In the genomic region with DNA sequence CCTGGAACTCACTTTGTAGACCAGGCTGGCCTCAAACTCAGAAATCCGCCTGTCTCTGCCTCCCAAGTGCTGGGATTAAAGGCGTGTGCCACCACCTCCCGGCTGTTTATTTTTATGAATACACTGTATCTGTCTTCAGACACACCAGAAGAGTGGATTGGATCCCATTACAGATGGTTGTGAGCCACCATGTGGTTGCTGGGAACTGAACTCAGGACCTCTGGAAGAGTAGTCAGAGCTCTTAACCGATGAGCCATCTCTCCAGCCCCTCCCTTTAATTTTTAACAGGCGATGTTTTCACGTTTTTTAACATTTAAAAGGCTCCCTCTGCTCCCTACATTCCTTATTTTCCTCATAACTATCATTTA, we compare ENCODE assay signal across 10 mouse cellular contexts. TPM values are rescaled to one million over a fixed set of nuclear protein-coding genes. Genes with fewer than 3 reads are reported as not detected.
DNase-seq lines count a peak whose midpoint lies in the region; ATAC-seq and TF ChIP-seq lines count a peak whose summit lies in the region.
"Not testable (repeated sequence)": the region's sequence is repeated elsewhere in the genome, so short reads cannot be mapped to it uniquely, and the experiment has no call there.
"Had no signal": no experiment of that assay in that cellular context is flagged by ENCODE, and none has a peak within 500 bp of the region (broad histone marks: within the 10 kb centered on the region; RNA-seq: fewer than 3 reads in every experiment).

No protein-coding gene starts in this region.

- peak overlapping the region; percentile 94 for H3K4me2 ChIP-seq in heart, embryonic 12.5 days
- H3K4me2 ChIP-seq in limb, embryonic 12.5 days: peak overlapping the region; percentile 93
- peak overlapping the region; percentile 76 for H3K4me2 ChIP-seq in lung, embryonic 15.5 days
- peak overlapping the region; percentile 88 for H3K4me2 ChIP-seq in neural tube, embryonic 11.5 days (ENCODE audit: low read depth)

- H3K9me3 ChIP-seq in MEL (replicated peaks; ENCODE audit: insufficient read depth, low read length); heart, embryonic 12.5 days (replicated peaks); limb, embryonic 12.5 days; lung, embryonic 15.5 days; neural tube, embryonic 11.5 days (ENCODE audit: control insufficient read depth, low read length): not testable (repeated sequence)

- peak overlapping the region; percentile 96 to 99 for H3K4me3 ChIP-seq in MEL (ENCODE audit: control insufficient read depth in 1 of 2, insufficient read depth in 1 of 2, low read depth in 2 of 2, low read length in 2 of 2)
- H3K4me3 ChIP-seq in embryonic fibroblast, embryonic 13.5 days (ENCODE audit: insufficient read depth, low read length): peak overlapping the region; percentile 96
- peak overlapping the region; percentile 78 for H3K4me3 ChIP-seq in heart, embryonic 12.5 days
- peak overlapping the region; percentile 88 for H3K4me3 ChIP-seq in limb, embryonic 12.5 days (replicated peaks)
- H3K4me3 ChIP-seq in lung, embryonic 15.5 days: peak overlapping the region; percentile 67
- H3K4me3 ChIP-seq in neural tube, embryonic 11.5 days (ENCODE audit: low read depth, low read length): peak overlapping the region; percentile 83

- TF ChIP-seq EP300 in MEL (IDR thresholded peaks at IDR 0.05; ENCODE audit: low read depth in 1 of 2, low read length in 2 of 2): not testable (repeated sequence)

- peak overlapping the region; percentile 90 for H3K9ac ChIP-seq in MEL (ENCODE audit: control insufficient read depth, low read depth, low read length, poor library complexity, severe bottlenecking)
- peak overlapping the region; percentile 80 for H3K9ac ChIP-seq in heart, embryonic 12.5 days
- H3K9ac ChIP-seq in limb, embryonic 12.5 days (replicated peaks): peak overlapping the region; percentile 81
- peak overlapping the region; percentile 75 for H3K9ac ChIP-seq in lung, embryonic 15.5 days
- H3K9ac ChIP-seq in neural tube, embryonic 11.5 days (ENCODE audit: low read length): peak overlapping the region; percentile 84

- H3K36me3 ChIP-seq in MEL (ENCODE audit: control insufficient read depth in 1 of 2, insufficient read depth in 2 of 2, low read length in 2 of 2): peaks cover 16 to 24% of the 10 kb centered on the region in 2 experiments
- H3K36me3 ChIP-seq in heart, embryonic 12.5 days: peaks cover 34% of the 10 kb centered on the region
- peaks cover 33% of the 10 kb centered on the region for H3K36me3 ChIP-seq in limb, embryonic 12.5 days
- peaks cover 33% of the 10 kb centered on the region for H3K36me3 ChIP-seq in lung, embryonic 15.5 days
- peaks cover 21% of the 10 kb centered on the region for H3K36me3 ChIP-seq in neural tube, embryonic 11.5 days (ENCODE audit: control insufficient read depth, insufficient read depth, low read length)

- peak overlapping the region; percentile 93 for H3K27ac ChIP-seq in MEL (ENCODE audit: control insufficient read depth, low read depth, low read length)
- H3K27ac ChIP-seq in embryonic fibroblast, embryonic 13.5 days (ENCODE audit: insufficient read depth, low read length): peak overlapping the region; percentile 79
- H3K27ac ChIP-seq in heart, embryonic 12.5 days (ENCODE audit: poor library complexity, severe bottlenecking): peak overlapping the region; percentile 89
- H3K27ac ChIP-seq in limb, embryonic 12.5 days: peak overlapping the region; percentile 85
- peak overlapping the region; percentile 86 for H3K27ac ChIP-seq in lung, embryonic 15.5 days
- H3K27ac ChIP-seq in neural tube, embryonic 11.5 days (ENCODE audit: low read depth, low read length): peak overlapping the region; percentile 90

- DNase-seq in MEL (ENCODE audit: low read depth, low spot score); neural tube, embryonic 11.5 days (ENCODE audit: low spot score): not testable (repeated sequence)
- DNase-seq in yolk sac, embryonic 10.5 days (ENCODE audit: low spot score): peak; percentile 43

- not testable (repeated sequence) for H3K27me3 ChIP-seq in MEL (ENCODE audit: control insufficient read depth in 1 of 2, insufficient read depth in 2 of 2, low read length in 2 of 2); heart, embryonic 12.5 days (replicated peaks); limb, embryonic 12.5 days; lung, embryonic 15.5 days; neural tube, embryonic 11.5 days (ENCODE audit: control insufficient read depth, insufficient read depth, low read length)

- peaks cover 40% of the 10 kb centered on the region for H3K79me2 ChIP-seq in MEL (ENCODE audit: control insufficient read depth, insufficient read depth, low read length, poor library complexity)

- TF ChIP-seq POLR2A in MEL (IDR thresholded peaks at IDR 0.05; ENCODE audit: control insufficient read depth in 1 of 2, insufficient read depth in 1 of 2, low read depth in 1 of 2, low read length in 2 of 2, poor library complexity in 1 of 2); embryonic fibroblast, embryonic 13.5 days (IDR thresholded peaks at IDR 0.05; ENCODE audit: low read depth, low read length): not testable (repeated sequence)

- not testable (repeated sequence) for TF ChIP-seq CTCF in MEL (IDR thresholded peaks at IDR 0.05 in 2 of 3, conservative IDR thresholded peaks at IDR 0.05 in 1 of 3; ENCODE audit: control insufficient read depth in 1 of 3, insufficient read depth in 1 of 3, low read depth in 2 of 3, low read length in 3 of 3, poor library complexity in 1 of 3, severe bottlenecking in 1 of 3); embryonic fibroblast, embryonic 13.5 days (IDR thresholded peaks at IDR 0.05; ENCODE audit: borderline replicate concordance, insufficient read depth, low read length)

- TF ChIP-seq RAD21 in MEL (IDR thresholded peaks at IDR 0.05; ENCODE audit: low read depth, low read length): not testable (repeated sequence)

- peaks cover 0 to 17% of the 10 kb centered on the region in 2 experiments; a peak in 3 of 4 replicates for H3K4me1 ChIP-seq in MEL (ENCODE audit: control insufficient read depth in 1 of 2, insufficient read depth in 2 of 2, low read length in 2 of 2)
- not testable (repeated sequence) for H3K4me1 ChIP-seq in embryonic fibroblast, embryonic 13.5 days (ENCODE audit: control insufficient read depth, insufficient read depth, low read length); limb, embryonic 12.5 days (replicated peaks); neural tube, embryonic 11.5 days (ENCODE audit: control insufficient read depth, insufficient read depth, low read length)
- peaks cover 16% of the 10 kb centered on the region for H3K4me1 ChIP-seq in heart, embryonic 12.5 days (replicated peaks)
- peaks cover 22% of the 10 kb centered on the region for H3K4me1 ChIP-seq in lung, embryonic 15.5 days

- not testable (repeated sequence) for ATAC-seq in heart, embryonic 12.5 days (ENCODE audit: insufficient number of reproducible peaks, low FRiP score); limb, embryonic 12.5 days (ENCODE audit: insufficient number of reproducible peaks, insufficient read depth, low FRiP score, low TSS enrichment, low read depth); neural tube, embryonic 11.5 days (ENCODE audit: insufficient read depth, low FRiP score, low TSS enrichment)
- ATAC-seq in inflammation-experienced regulatory T-cells, adult 6 months: peak; percentile 12
- ATAC-seq in lung, embryonic 15.5 days (ENCODE audit: borderline replicate concordance, extremely low read depth, low FRiP score, low TSS enrichment): peak; percentile 2; the same call in 1 of the 2 replicates

- whole genome bisulfite sequencing in heart, embryonic 12.5 days: 41% methylated on average over 6 of the region's 6 CpGs
- 45% methylated on average over 6 of the region's 6 CpGs for WGBS in limb, embryonic 12.5 days
- 37% methylated on average over 6 of the region's 6 CpGs for WGBS in lung, embryonic 15.5 days
- WGBS in neural tube, embryonic 11.5 days: 47% methylated on average over 6 of the region's 6 CpGs

RNA-seq across cellular contexts. Expression of gene Mybbp1a, which starts 0.6 kb away (rescaled TPM):
- total RNA-seq in MEL (2012; rRNA removed): 328 and 344 TPM in 2 replicates
- polyA plus RNA-seq in MEL (2012; ENCODE audit: insufficient read depth in 1 of 2, insufficient read length in 2 of 2, low read depth in 1 of 2, low replicate concordance in 2 of 2, missing spikeins in 1 of 2): 1,000 to 10,000 TPM in 1 of 2 experiments, 100 to 1,000 TPM in 1; 602 to 3,394 TPM
- 124 and 138 TPM in 2 replicates for polyA plus RNA-seq in embryonic fibroblast, embryonic 13.5 days (2011; ENCODE audit: insufficient read length, low read depth, missing spikeins)
- polyA plus RNA-seq in heart, embryonic 12.5 days (2016; fragmentation: Nextera tagmentation; extraction: Ambion mirVana): 99.5 and 106 TPM in 2 replicates
- 10 to 100 TPM; 46.1 to 71.2 (median 64.1) TPM for polyA plus RNA-seq in inflammation-experienced regulatory T-cells, adult 6 months (2017; shearing (Covaris generic))
- polyA plus RNA-seq in limb, embryonic 12.5 days (2016; fragmentation: Nextera tagmentation; extraction: Ambion mirVana): 173 and 176 TPM in 2 replicates
- polyA plus RNA-seq in lung, embryonic 15.5 days (2015; fragmentation: Nextera tagmentation; extraction: Ambion mirVana): 137 and 140 TPM in 2 replicates
- polyA plus RNA-seq in neural tube, embryonic 11.5 days (2014; fragmentation: Nextera tagmentation; extraction: Ambion mirVana): 145 and 146 TPM in 2 replicates

RNA-seq across cellular contexts. Expression of gene Ggt6, which starts 5.3 kb away (rescaled TPM):
- not detected in 2 replicates for total RNA-seq in MEL (2012; rRNA removed)
- polyA plus RNA-seq in MEL (2012; ENCODE audit: insufficient read depth in 1 of 2, insufficient read length in 2 of 2, low read depth in 1 of 2, low replicate concordance in 2 of 2, missing spikeins in 1 of 2): under 1 TPM in 1 of 2 experiments, not detected in 1; 0.04 TPM
- polyA plus RNA-seq in embryonic fibroblast, embryonic 13.5 days (2011; ENCODE audit: insufficient read length, low read depth, missing spikeins): not detected in 2 replicates
- polyA plus RNA-seq in heart, embryonic 12.5 days (2016; fragmentation: Nextera tagmentation; extraction: Ambion mirVana): not detected in 2 replicates
- not detected for polyA plus RNA-seq in inflammation-experienced regulatory T-cells, adult 6 months (2017; shearing (Covaris generic))
- polyA plus RNA-seq in limb, embryonic 12.5 days (2016; fragmentation: Nextera tagmentation; extraction: Ambion mirVana): 0.15 and 0.36 TPM in 2 replicates
- polyA plus RNA-seq in lung, embryonic 15.5 days (2015; fragmentation: Nextera tagmentation; extraction: Ambion mirVana): 0.14 and 0.26 TPM in 2 replicates
- not detected in 2 replicates for polyA plus RNA-seq in neural tube, embryonic 11.5 days (2014; fragmentation: Nextera tagmentation; extraction: Ambion mirVana)
- total RNA-seq: granulocyte monocyte progenitor cell, adult 5-6 weeks; layer of hippocampus, postnatal 10 days had no signal

RNA-seq across cellular contexts. Expression of gene Smtnl2, which starts 29.1 kb away (rescaled TPM):
- 10.9 and 11.1 TPM in 2 replicates for total RNA-seq in MEL (2012; rRNA removed)
- 10 to 100 TPM in 1 of 2 experiments, not detected in 1; 10.2 TPM for polyA plus RNA-seq in MEL (2012; ENCODE audit: insufficient read depth in 1 of 2, insufficient read length in 2 of 2, low read depth in 1 of 2, low replicate concordance in 2 of 2, missing spikeins in 1 of 2)
- 0.28 TPM in 1 of 2 replicates, not detected in the other for polyA plus RNA-seq in embryonic fibroblast, embryonic 13.5 days (2011; ENCODE audit: insufficient read length, low read depth, missing spikeins)
- polyA plus RNA-seq in heart, embryonic 12.5 days (2016; fragmentation: Nextera tagmentation; extraction: Ambion mirVana): 191 and 194 TPM in 2 replicates
- polyA plus RNA-seq in inflammation-experienced regulatory T-cells, adult 6 months (2017; shearing (Covaris generic)): not detected
- polyA plus RNA-seq in limb, embryonic 12.5 days (2016; fragmentation: Nextera tagmentation; extraction: Ambion mirVana): 25.7 and 29.0 TPM in 2 replicates
- 156 and 158 TPM in 2 replicates for polyA plus RNA-seq in lung, embryonic 15.5 days (2015; fragmentation: Nextera tagmentation; extraction: Ambion mirVana)
- polyA plus RNA-seq in neural tube, embryonic 11.5 days (2014; fragmentation: Nextera tagmentation; extraction: Ambion mirVana): 12.6 and 13.2 TPM in 2 replicates

RNA-seq across cellular contexts. Expression of gene Spns2, which starts 49.1 kb away (rescaled TPM):
- total RNA-seq in MEL (2012; rRNA removed): 0.33 and 0.58 TPM in 2 replicates
- polyA plus RNA-seq in MEL (2012; ENCODE audit: insufficient read depth in 1 of 2, insufficient read length in 2 of 2, low read depth in 1 of 2, low replicate concordance in 2 of 2, missing spikeins in 1 of 2): 1 to 10 TPM in 1 of 2 experiments, not detected in 1; 3.0 TPM
- polyA plus RNA-seq in embryonic fibroblast, embryonic 13.5 days (2011; ENCODE audit: insufficient read length, low read depth, missing spikeins): 0.45 and 1.3 TPM in 2 replicates
- polyA plus RNA-seq in heart, embryonic 12.5 days (2016; fragmentation: Nextera tagmentation; extraction: Ambion mirVana): 3.3 and 3.5 TPM in 2 replicates
- not detected for polyA plus RNA-seq in inflammation-experienced regulatory T-cells, adult 6 months (2017; shearing (Covaris generic))
- polyA plus RNA-seq in limb, embryonic 12.5 days (2016; fragmentation: Nextera tagmentation; extraction: Ambion mirVana): 2.1 and 2.2 TPM in 2 replicates
- 5.3 and 6.4 TPM in 2 replicates for polyA plus RNA-seq in lung, embryonic 15.5 days (2015; fragmentation: Nextera tagmentation; extraction: Ambion mirVana)
- 7.1 and 7.7 TPM in 2 replicates for polyA plus RNA-seq in neural tube, embryonic 11.5 days (2014; fragmentation: Nextera tagmentation; extraction: Ambion mirVana)
